Mouse (Mus musculus) testis, adult 2 months (tissue): ENCODE measurements around the gene Arpc1a.

Experiments used
- CTCF ChIP-seq: fragments of 200-500 bp; IDR thresholded peaks from 2 replicates; pipeline ENCODE4 v1.5.1; 2012; ENCODE audit warnings: low read depth, mild to moderate bottlenecking, inconsistent platforms, low read length, moderate library complexity; ENCODE audit not compliant: control insufficient read depth, insufficient read depth, insufficient replicate concordance
- POLR2A ChIP-seq: fragments of 200-500 bp; IDR thresholded peaks from 2 replicates; pipeline ENCODE4 v1.6.1; 2012; ENCODE audit warnings: low read depth, mild to moderate bottlenecking, inconsistent platforms, low read length, moderate library complexity; ENCODE audit not compliant: control insufficient read depth

- TF ChIP-seq CTCF = no peak
- TF ChIP-seq POLR2A = no peak
Measured at GRCm38 (mm10) chr5:145138836-145139235, 55.2 kb downstream of the Arpc1a start.
